Mouse (Mus musculus): ENCODE measurements around the gene Zmiz1.

DNA sequence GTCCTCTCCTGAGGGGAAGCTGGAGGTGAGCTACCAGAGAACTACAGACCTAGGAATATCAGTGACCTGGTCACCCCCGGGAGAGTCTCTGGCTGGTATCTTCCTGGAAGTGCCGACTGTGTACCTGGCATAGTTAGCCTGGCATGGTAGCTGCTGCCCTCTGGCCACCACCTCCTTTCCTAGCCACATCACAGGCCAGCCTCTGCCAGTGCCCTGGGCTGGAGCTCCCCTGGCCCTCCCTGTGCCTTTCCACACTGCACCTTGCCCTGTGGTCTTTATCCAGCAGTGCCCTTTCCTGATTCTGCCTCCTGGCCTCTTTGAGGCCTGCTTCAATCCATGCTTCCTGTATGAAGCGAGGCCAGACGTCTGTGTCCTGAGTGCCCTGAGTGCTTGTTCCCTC, 81.2 kb downstream of the Zmiz1 start:
- TF ChIP-seq CTCF (IDR thresholded peaks at IDR 0.05; ENCODE audit: control insufficient read depth, insufficient read depth, insufficient read length) (no peak), FOSL1 (IDR thresholded peaks at IDR 0.05; ENCODE audit: insufficient read depth, low read length, poor library complexity, severe bottlenecking) (no peak)

All from C2C12 (cell line).